Mouse (Mus musculus) brain, embryonic 14.5 days (tissue): ENCODE measurements around the gene Ehmt1.

Experiments used
- CTCF ChIP-seq: fragments of 200-500 bp; IDR thresholded peaks from 2 replicates; pipeline ENCODE4 v1.5.1; 2012; ENCODE audit warnings: inconsistent platforms, mild to moderate bottlenecking, moderate library complexity, borderline replicate concordance; ENCODE audit not compliant: insufficient read depth, insufficient read length; ENCODE audit errors: extremely low read depth
- POLR2A ChIP-seq: fragments of 200-500 bp; IDR thresholded peaks from 2 replicates; pipeline ENCODE4 v1.6.1; 2012; ENCODE audit warnings: mild to moderate bottlenecking, inconsistent platforms, borderline replicate concordance; ENCODE audit not compliant: poor library complexity, insufficient read depth, insufficient read length, severe bottlenecking; ENCODE audit errors: extremely low read depth

DNA sequence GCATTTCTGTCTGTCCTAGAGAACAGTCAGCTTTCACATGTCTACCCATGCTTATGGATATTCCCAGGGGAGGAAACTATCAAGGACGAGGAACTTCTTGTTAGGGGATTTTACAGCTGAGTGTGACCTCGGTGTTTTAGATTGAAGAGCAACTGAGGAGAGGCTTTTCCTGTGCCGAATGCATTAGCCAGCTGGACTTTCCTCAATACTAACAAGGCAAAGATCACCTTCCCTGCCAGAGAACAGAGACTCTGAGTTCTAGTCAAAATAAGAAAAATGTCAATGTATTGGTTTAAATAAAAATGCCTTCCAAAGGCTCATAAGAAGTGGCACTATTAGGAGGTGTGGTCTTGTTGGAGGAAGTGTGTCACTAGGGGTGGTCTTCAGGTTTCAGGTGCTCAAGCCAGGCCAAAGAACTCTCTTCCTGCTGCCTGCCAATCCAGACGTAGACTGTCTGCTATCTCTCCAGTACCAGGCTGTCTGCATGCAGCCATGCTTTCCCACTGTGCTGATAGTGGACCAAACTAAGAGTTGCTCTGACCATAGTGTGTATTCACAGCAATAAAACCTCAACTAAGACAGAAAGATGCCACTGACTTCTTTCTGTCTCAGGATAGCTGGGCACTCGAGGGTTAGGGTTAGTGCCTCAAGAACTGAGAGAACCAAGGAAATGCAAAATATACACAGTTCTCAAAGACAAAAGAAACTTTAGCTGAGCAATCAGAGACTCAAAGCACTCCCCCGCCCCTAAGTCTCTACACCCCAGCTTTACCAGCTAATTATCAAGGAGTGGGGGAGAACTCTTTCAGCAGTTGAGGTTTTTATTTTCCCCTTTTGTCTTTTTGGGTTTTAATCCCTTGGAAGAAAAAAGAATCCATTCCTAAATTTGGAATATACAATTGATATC is 28.6 kb downstream of the Ehmt1 start:
- TF ChIP-seq CTCF (no peak), POLR2A (no peak)
